Mouse (Mus musculus) gastrocnemius, adult 8-10 months (tissue): ENCODE results near the gene Bcl7a. TPM values are rescaled to one million over a fixed set of nuclear protein-coding genes. Genes with fewer than 3 reads are reported as not detected.

Experiments used
- DNase-seq, 2 experiments: peaks; one replicate each; pipeline ENCODE4 v3.0.0; 2022; ENCODE audit warnings: low spot score in 2 of 2
- total RNA-seq, 4 experiments: library from RNA; stranded (reverse); gene quantifications; 2 replicates each; pipeline ENCODE4 v1.2.4; 2022

Bcl7a gene
- total RNA-seq, 4 experiments from 2014 or later, result 7.3 to 9.6 (median 7.9) TPM

GRCm38 (mm10) chr5:123377120-123377955 is 33.7 kb downstream of the Bcl7a start:
- peak; percentile 71 to 74 for DNase-seq

- no peak for DNase-seq
These were observed 35.1 kb downstream of the Bcl7a start for GRCm38 (mm10) chr5:123378712-123379111.

DNA sequence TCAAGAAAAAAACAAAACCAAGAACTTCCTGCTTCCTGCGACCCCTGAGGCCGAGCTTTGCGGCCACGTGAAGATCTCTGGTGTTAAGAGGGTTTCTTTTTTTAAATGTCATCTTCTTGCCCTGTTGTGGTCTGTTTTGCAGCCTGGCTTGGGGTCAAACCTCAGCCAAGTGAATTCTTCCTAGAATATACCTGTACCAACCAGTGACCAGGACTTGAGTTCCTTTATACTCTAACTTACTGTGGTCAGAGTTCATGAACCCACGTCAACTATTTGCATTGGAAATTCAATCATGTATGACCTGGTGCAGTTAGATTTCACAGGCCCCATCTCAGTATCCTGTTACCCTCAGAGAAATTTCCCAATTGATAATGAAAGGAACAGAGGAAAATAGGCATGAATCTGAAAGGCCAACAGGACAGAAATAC is 35.9 kb downstream of the Bcl7a start:
- no peak for DNase-seq

DNA sequence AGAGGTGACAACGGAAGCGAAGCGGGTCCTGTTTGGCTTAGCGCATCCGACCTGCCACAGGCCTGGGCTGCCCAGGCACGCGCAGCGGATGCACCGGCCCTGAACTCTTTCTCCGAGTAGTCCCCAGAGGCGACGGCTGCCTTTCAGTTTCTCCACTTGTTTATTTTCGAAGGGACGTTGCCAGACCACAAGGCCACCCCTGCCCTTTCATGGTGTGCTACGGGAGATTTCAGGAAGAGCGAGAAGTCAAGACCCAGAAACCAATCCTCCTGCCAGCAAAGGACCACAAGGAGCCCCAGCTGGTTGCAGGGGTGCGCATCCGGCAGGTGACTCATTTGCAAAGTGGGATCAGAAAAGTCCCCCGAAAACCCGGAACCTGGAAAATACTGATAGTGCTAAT is 38.3 kb downstream of the Bcl7a start:
- DNase-seq, result no peak

GRCm38 (mm10) chr5:123382686-123383085 is 39.1 kb downstream of the Bcl7a start:
- no peak for DNase-seq

- DNase-seq, result no peak
These were observed 44.8 kb downstream of the Bcl7a start for GRCm38 (mm10) chr5:123388452-123388851.

GRCm38 (mm10) chr5:123390536-123391441 is 47.2 kb downstream of the Bcl7a start:
- no peak for DNase-seq

GRCm38 (mm10) chr5:123391442-123391809 is 47.8 kb downstream of the Bcl7a start:
- no peak for DNase-seq

- no peak for DNase-seq
These were observed 50.2 kb downstream of the Bcl7a start for GRCm38 (mm10) chr5:123393786-123394302.

- DNase-seq, result peak; percentile 93 to 97
These were observed 50.8 kb downstream of the Bcl7a start, which contains the start of gene Mlxip for GRCm38 (mm10) chr5:123394303-123394956. Gene Mlxip (plus strand): TSS chr5:123394798.

DNA sequence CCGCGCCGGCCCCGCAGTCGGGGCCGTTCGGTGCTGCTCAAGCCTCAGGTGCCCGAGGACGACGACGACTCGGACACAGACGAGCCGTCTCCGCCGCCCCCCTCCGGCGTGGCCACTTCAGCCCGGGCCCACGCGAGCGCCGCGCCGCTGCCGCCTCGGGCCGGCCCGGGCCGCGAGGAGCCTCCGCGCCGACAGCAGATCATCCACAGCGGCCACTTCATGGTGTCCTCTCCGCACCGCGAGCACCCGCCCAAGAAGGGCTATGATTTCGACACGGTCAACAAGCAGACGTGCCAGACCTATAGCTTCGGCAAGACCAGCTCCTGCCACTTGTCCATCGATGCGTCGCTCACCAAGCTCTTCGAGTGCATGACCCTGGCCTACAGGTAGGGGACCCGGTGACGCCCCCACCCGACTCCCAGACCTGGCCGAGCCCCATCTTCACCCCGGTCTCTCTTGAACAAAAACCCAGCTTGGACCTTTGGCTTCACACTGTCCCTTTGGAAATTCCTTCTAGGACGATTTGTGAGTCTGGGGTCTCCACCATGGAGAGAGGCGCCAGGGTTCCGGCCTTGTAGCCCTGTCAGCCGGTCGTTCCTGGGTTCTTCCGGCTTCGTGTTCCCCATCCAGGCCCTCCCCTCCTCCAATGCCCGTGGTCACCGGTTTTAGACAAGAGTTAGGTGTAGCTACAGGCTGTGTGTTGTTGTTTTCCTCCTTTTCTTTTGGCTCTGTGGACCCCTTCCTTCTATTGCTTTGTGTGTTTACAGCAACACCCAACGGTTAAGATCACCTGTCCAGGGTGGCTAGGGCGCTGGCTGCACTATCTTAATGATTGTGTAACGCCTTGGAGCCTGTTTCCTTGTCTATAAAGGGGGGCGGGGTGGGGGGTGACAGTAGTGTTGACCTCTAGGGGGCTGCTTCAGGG is 51.6 kb downstream of the Bcl7a start:
- DNase-seq, result peak in 1 of 2 experiments; percentile 33

DNA sequence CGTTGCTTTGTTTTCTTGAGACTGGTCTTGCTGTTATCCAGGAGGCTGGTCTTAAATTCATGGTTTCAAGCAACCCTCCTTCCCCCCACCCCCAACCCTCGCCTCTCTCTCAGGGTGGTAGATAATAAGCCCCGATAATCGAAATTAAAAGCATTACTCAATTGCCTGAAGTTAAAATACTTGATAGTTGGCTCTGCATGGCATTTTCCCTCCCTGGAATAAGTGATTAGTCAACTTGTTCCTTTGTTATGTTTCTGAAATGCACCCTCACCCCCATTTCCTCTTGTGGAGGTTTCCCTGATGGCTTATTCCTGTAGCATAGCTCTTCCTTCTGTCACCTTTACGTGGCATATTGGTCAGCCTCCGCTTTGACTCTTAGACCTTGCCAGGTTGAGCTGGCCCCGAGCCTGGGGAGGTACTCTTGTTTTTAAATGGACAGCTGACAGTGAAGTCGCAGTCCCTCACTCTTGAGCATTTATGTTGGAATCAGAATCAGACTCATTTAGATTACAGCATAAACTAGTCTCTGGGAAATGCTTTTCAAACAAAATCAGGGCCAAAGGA is 53.3 kb downstream of the Bcl7a start:
- DNase-seq, result no peak

- peak in 1 of 2 experiments; percentile 11 for DNase-seq
These were observed 54.2 kb downstream of the Bcl7a start for GRCm38 (mm10) chr5:123397786-123398185.

DNA sequence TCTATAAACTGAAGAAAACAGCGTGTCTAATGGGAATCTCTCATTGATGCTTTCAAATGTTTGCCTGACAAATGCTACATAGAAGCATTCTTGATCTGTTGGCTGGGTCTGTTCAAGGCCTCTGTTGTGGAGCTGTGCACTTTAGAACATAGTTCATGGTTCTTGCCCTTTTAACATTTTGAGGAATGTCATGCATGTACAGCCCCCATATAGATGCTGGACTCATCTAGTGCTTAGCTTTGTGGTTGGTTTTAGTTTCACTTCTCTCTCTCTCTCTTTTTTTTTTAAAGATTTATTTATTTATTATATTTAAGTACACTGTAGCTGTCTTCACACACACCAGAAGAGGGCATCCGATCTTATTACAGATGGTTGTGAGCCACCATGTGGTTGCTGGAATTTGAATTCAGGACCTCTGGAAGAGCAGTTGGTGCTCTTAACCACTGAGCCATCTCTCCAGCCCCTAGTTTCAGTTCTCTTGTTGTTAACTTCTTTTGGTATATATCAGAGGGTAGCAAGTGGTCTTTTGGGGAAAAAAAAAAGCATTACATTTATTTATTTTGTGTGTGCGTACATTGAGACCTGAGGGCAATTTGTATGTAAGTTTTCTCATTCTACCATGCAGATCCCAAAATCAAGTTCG is 55.3 kb downstream of the Bcl7a start:
- DNase-seq, result no peak

GRCm38 (mm10) chr5:123404480-123404879 is 60.8 kb downstream of the Bcl7a start:
- DNase-seq, result no peak

DNA sequence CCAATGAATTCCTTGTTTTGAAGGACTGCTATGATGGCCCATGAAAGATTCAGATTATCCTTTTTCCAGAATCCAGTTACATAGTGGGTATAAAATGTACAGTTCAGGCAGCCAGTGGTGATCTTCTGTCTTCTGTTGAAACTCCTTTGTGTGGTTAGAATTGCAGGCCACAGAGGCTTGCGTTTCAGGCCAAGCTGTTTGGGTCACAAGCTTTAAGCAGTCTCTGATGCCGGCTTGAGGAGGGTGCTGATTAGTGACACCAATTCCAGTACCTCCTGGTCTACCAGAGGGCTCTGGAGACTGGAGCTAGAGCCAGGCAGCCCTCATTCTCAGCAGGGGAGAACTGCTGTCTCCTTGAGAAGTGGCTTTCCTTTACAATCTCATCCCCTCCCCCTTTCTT is 63.3 kb downstream of the Bcl7a start:
- DNase-seq, result no peak

DNA sequence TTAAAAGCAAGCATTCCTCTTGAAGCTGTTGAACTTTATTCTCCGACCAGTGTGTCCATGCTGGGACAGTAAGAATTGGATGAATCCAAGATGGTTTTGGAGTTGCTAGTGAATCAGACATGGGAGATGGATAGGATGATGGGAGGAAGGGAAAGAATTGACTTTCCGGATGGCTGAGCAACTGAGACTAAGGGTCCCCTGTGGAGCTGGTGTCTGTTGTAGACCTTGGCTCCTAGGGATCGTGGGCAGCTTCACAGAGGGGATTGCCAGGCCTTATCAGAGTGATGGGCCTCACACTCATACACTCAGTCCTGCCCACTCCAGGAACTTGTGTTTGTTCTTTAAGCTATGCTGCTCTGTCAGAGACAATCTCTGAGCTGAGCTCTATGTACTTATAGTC is 64.5 kb downstream of the Bcl7a start:
- no peak for DNase-seq

GRCm38 (mm10) chr5:123412193-123412592 is 68.6 kb downstream of the Bcl7a start:
- no peak for DNase-seq

DNA sequence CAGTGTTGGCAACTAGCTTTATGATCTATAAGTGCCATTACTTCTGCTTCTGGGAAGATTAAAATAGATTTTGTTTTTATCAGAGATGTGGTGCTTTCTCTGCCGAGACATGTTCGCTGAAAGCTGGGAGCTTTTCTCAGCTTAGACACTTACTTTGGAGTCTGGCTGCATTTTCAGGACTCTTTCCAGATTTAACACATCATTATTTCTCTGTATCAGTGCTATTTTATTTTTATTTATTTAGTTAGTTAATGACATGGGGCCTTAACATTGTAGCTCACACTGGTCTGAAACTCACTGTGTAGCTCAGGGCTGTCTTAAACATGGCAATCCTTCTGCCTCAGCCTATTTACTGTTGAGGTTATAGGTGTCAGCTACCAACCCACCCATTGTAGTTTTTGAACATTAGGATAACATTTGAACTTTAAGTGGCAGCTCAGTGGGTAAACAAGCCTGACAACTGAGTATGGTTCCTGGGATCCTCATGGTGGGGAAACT is 70.3 kb downstream of the Bcl7a start:
- no peak for DNase-seq
